Mouse (Mus musculus): ENCODE measurements at regions not wholly inside any gene's neighbourhood (a gene's known extent, or its start where the extent isn't known, plus 50 kb on each side); places are given as distances from the start of the nearest gene placed in this dataset.
A peak's percentile ranks its signal among the peaks of the same experiment; 100 is the strongest.
"Not testable (repeated sequence)": the region's sequence is repeated elsewhere in the genome, so short reads cannot be mapped to it uniquely, and the experiment has no call there.

- no peak for DNase-seq (ENCODE audit: low spot score in 2 of 2)
These were observed 355.7 kb upstream of the Zwint start for GRCm38 (mm10) chr10:72298824-72299551.

DNA sequence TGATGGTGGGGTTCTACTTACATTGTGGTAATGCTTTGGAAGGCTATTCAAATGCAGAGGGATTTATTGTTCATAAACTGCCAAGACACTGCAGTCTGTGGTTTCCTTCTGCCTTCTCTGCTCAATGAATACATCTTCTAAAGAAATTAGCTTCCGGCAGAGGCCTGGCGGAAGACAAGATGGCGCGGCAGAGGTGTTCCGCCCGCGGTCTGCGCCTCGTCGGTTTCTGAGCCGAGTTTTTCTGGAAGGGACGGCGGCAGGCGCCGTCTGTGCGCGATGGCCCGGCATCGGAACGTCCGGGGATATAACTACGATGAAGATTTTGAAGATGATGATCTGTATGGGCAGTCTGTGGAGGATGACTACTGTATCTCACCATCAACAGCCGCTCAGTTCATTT lies 345.6 kb upstream of the Zwint start:
- DNase-seq (ENCODE audit: low spot score in 2 of 2) = not testable (repeated sequence)

DNA sequence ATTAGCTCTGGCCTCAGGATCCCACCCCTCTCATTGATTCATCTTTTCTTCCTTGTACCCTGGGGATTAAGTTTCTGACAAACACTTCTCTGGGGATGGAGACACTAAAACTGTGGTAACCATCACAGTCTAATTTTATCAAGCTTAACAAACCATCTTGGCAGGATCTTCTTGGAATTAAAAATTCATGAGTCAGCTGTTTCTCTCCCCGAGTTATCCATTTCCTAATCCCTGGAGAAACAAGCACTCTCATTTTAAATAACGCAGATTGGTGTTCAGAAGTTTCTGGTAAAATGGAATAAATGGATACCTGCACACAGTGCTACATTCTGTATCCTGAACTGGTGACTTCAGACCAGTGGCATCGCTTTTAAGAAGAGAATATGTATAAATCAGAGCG lies 336.3 kb upstream of the Zwint start:
- DNase-seq (ENCODE audit: low spot score in 2 of 2) = no peak

DNA sequence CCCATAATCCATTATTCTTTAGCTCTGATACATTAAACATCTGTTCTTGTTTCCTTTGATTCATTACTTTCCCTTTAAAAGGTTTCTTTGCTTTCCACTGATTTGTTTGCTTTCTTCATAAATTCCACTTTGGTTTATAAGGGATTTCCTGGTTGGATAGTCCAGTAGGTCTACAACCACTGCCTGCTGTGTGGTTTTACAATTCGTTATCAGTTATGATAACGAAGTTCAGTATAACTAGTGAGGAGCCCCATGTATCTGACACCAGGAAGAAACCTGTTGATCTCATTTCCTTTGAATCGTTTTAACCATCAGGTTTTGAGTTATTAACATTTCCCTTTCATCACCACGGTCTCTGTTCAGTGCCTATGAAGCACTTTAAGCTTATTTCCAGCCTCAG lies 334.3 kb upstream of the Zwint start:
- no peak for DNase-seq (ENCODE audit: low spot score in 2 of 2)

GRCm38 (mm10) chr10:72326624-72327023 lies 328.0 kb upstream of the Zwint start:
- peak in 1 of 2 experiments; percentile 24 for DNase-seq (ENCODE audit: low spot score in 2 of 2)

DNA sequence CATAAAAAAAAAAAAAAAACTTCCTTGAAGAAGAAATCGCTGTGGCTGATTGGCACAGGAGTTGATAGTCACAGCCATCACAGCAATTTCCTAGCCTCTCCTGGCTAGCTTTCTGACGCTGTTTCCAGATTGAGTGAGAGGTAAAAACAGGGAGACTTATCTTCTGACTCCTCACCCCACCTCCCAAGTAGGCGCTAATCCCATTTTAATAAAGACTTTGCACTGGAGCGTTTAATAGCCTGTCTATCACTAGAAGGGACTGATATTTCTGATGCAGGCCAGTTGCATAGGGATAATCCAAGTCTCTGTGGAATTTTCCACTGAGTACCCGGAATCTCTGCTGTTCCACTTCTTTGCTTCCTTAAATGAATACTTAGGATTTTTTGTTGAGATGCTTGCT lies 307.4 kb upstream of the Zwint start:
- no peak for DNase-seq (ENCODE audit: low spot score in 2 of 2)

GRCm38 (mm10) chr10:72347949-72348663 lies 306.5 kb upstream of the Zwint start:
- DNase-seq (ENCODE audit: low spot score in 2 of 2) = no peak

DNA sequence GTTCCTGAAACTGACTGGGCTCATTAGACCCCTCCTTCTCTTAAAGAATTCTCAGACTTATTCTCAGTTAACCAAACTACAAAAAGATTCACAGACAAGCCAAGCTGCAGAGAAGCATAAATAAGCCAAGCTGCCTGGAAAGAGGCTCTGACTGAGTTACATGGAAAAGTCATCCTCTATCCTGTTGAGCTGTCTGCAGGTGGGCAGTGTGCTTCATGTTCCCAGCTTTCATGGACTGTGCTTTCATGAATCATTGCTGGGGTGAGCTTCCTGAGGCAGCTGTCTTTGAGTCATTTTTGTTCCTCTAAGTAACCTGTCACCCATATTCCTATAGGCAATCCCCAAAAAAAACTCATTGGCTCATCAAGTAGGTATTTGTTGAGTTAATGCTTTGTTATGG lies 301.8 kb upstream of the Zwint start:
- no peak for DNase-seq (ENCODE audit: low spot score in 2 of 2)

GRCm38 (mm10) chr10:72353515-72353914 lies 301.1 kb upstream of the Zwint start:
- peak in 1 of 2 experiments; percentile 20 for DNase-seq (ENCODE audit: low spot score in 2 of 2)

- no peak for DNase-seq (ENCODE audit: low spot score in 2 of 2)
These were observed 271.3 kb upstream of the Zwint start for GRCm38 (mm10) chr10:72383351-72383750.

- no peak for DNase-seq (ENCODE audit: low spot score in 2 of 2)
These were observed 269.8 kb upstream of the Zwint start for GRCm38 (mm10) chr10:72384826-72385225.

GRCm38 (mm10) chr10:72391397-72391796 lies 263.2 kb upstream of the Zwint start:
- peak in 1 of 2 experiments; percentile 21 for DNase-seq (ENCODE audit: low spot score in 2 of 2)

DNA sequence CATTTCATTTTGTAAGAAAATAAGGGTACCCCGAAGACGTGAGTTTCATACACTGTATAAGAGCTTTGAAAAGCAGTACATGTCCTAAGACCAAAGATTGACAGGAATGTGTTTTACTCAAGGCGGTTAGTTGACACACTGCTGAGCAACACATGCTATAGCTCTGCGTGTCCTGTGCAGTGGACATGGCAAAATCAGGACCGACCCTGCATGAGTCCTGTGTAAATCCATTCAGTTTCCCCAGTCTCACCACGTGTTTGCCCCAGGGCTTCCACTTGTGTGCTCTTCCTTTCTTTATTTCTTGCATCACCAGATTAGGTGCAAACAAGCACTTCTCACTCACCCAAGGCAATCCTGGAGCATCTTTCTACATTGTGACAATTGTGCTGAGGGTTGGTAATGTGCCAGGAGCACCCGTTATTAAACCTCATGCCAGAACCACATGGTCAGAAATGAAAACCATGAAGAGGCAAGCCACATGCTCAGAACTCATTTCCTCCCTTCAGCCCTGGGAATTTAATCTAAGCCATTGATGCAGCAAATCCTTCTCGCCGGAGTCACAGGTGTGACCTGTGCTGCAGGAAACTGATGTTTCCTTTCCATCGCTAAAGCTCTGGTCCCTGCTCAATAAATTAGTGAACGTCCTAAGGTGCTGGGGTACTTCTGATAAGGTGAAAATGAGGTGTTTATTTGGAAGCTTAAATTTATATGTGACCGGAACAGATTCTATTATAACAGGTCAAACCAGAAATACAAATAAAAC lies 261.2 kb upstream of the Zwint start:
- DNase-seq (ENCODE audit: low spot score in 2 of 2) = no peak

GRCm38 (mm10) chr10:72394367-72394766 lies 260.3 kb upstream of the Zwint start:
- no peak for DNase-seq (ENCODE audit: low spot score in 2 of 2)

DNA sequence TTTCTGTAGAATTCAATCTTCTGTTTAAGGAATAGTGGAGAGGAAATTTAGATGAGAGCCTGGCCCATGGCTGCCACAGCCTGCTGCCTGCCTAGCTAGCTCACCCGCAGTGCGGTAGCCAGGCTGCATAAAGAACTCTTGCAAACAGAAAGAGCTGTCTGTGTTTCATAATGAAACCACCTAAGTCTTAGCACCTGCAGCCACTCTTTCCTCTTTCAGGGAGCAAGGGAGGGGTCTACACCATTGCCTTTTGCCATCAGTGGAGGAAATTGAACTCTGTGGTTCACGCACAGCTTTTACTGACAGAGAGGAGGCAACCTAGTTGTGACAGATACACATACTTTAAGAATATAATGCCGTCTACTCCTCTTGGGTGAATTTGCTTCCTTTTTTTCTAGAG lies 251.4 kb upstream of the Zwint start:
- DNase-seq (ENCODE audit: low spot score in 2 of 2) = peak in 1 of 2 experiments; percentile 18

DNA sequence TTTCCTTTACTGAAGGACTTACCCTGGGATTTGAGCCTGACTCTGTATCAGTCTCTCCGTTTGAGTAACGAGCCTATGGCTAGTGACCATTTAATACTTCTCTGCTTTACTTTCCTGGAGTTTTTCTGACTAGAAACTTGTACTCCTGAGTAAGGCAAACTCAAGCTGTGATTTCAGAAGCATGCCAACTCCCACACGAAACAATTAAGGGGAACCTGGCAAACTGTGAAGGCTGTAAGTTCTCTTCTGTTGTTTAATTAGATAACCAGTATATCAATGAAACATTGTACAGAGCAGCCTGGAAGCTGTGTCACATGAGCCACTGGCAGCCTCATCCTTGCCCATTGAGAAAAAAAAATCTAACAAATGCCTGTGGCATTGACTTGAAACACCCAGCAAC lies 244.3 kb upstream of the Zwint start:
- DNase-seq (ENCODE audit: low spot score in 2 of 2) = peak in 1 of 2 experiments; percentile 31

DNA sequence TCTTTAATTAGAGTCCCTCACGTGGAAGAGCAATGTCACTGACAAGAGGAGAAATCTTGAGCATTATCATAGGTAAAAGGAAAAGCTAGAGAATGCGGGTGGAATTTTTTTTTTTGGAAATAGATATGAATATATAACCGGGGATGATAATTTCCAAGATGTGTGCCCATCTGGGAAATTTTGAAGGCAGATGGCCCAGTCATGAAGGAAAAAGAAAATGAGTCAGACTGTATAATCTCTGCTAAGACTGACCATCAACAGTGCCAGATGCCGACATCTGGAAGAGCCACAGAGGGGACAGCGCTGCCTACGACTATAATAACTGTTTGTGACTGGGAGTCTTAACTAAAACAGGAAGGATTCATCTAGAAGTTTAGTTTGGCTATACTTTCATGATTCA lies 243.0 kb upstream of the Zwint start:
- DNase-seq (ENCODE audit: low spot score in 2 of 2) = peak; percentile 25 to 36

GRCm38 (mm10) chr10:72454629-72455028 lies 200.0 kb upstream of the Zwint start:
- no peak for DNase-seq (ENCODE audit: low spot score in 2 of 2)

- DNase-seq (ENCODE audit: low spot score in 2 of 2) = peak; percentile 39 to 45
These were observed 170.3 kb upstream of the Zwint start for GRCm38 (mm10) chr10:72484315-72484714.

GRCm38 (mm10) chr10:72532431-72532830 lies 122.2 kb upstream of the Zwint start:
- peak in 1 of 2 experiments; percentile 22 for DNase-seq (ENCODE audit: low spot score in 2 of 2)

DNA sequence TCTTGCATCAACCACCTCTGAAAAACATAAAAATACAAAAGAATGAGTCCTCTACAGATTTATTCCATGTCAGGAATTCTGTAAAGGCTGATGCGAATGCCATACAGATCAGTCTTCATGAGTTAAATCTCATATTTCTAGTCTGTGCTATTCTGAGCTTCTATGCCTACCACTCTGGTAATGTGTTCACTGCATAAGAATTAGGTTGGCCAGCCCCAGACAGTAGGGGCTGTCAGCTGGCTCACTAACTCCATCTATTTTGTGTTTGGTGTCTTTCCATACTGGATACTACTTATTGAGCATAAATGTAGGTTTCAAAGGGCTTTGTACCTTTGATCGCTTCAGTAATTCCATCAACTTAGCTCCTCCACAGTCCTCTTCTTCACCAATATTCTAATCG lies 121.2 kb upstream of the Zwint start:
- peak in 1 of 2 experiments; percentile 22 for DNase-seq (ENCODE audit: low spot score in 2 of 2)

DNA sequence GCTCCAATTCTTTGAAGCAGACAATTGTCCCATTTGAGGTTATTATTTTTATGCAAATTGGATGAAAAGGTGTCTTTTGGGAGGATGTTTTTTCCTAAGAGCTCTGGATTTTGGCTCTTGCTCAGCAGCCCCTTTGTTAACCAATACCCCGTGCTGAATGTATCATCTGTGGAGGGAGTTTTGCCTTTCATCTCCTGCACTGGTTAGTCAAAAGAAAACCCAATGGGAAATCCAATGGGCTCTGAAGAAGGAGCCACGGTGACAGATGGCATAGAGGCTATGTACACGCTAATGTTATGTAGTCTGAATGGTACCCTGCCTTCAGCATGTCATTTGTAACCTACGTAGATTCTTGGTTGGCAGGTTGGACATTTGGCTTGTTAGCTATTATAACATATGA lies 120.8 kb upstream of the Zwint start:
- no peak for DNase-seq (ENCODE audit: low spot score in 2 of 2)
